Mouse (Mus musculus): ENCODE data around the gene A730009L09Rik. TPM values are rescaled to one million over a fixed set of nuclear protein-coding genes. Genes with fewer than 3 reads are reported as not detected.
A peak's percentile ranks its signal among the peaks of the same experiment; 100 is the strongest.

Gene A730009L09Rik
- total RNA-seq, 2 experiments from 2014 or later = not detected

DNA sequence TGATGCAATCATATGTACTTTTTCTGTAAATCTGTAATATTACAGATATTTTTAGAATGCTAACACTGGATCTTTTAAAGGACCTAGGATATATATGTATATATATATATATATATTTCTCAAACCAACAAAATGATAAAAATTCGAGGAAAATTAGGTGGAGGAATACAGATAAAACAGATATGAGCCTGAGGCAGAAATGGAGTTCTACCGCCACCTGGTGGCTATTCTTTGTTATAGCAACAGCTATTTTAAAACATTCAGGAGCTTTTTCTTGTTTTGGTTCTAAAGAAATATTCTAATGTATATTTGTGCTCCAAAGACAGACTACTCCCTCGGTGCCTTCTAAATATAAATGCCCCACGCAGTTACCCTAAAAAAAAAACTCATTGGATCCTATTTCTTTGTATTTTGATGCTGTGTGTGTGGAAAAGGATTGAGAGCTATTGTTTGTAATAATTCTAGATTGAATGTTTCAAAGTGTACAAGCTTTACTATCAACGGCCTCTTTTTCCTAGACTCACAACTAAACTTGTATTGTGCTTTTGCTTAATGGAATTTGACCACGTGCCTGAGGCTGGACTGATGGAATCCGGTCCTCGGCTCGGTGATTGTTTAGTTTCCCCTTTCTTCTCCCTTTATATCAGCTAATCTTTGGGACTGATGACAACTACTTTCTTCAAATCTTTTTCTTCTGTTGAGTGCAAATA is 44.8 kb downstream of the A730009L09Rik start:
- DNase-seq = peak; percentile 16
- intact Hi-C loops (cut with DNase I) = no loop called here

DNA sequence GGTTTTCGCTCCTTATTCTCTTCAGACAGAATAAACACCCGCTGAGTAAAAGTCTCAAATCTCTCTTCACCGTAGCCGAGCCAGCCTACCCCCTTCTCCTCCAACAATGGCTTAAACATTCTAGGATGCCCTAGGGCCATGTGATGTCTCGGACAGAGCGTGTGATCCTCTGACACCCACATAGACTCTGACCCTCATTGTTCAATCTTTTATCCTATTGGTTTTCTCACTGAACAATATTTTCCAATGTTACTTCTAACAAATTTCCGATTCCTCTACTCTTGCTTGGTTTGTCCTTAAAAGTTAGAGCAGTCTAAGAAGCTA is 45.3 kb downstream of the A730009L09Rik start:
- no peak for DNase-seq
- intact Hi-C loops (cut with DNase I) = no loop called here

Other genes starting within 250 kb of the A730009L09Rik start
- gene Mrpl39, start 220.6 kb downstream of the A730009L09Rik start, total RNA-seq (2021) = 10 to 100 TPM; 18.4 to 20.1 TPM